Mouse (Mus musculus) left cerebral cortex, postnatal 10 days (tissue): ENCODE measurements around the gene Azgp1. TPM values are rescaled to one million over a fixed set of nuclear protein-coding genes. Genes with fewer than 3 reads are reported as not detected.
"Not testable (repeated sequence)": the region's sequence is repeated elsewhere in the genome, so short reads cannot be mapped to it uniquely, and the experiment has no call there.

Source experiments
- DNase-seq, 2 experiments: peaks; one replicate each; pipeline ENCODE4 v3.0.0; 2021 to 2022; ENCODE audit warnings: low spot score in 2 of 2, mixed read lengths in 1 of 2; ENCODE audit errors: extremely low spot score in 1 of 2
- intact Hi-C: fragments of 180-260 bp; cut with DNase I; formaldehyde crosslinking; loops from one replicate; pipeline ENCODE4 v1.15.1; 2025
- total RNA-seq, 2 experiments: library from RNA; stranded (reverse); gene quantifications; 2 replicates each; pipeline ENCODE4 v1.2.3; 2021

Azgp1 gene
- not detected for total RNA-seq

DNA sequence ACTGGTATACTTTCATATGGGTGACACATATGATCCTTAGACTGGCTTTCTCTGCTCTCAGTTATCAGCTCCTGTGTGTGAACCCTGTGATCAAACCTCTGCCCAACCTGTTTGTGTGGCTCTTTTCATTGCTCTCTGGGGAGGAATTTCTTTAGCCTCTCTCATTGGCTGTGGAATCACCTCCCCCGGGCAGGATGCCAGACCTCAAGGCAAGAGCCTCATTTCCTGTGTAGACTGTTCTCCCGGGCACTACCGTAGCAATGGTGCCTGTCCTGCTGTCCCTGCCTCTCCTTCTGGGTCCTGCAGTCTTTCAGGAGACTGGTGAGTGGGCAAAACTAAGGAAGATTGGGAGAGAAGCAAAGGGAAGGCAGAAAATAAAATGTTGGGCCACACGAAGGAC is at the start of gene Azgp1:
Azgp1 (plus strand) TSS at position 221 of the 400 bp plus-strand sequence.
- intact Hi-C loops, result no loop called here
- no peak for DNase-seq

DNA sequence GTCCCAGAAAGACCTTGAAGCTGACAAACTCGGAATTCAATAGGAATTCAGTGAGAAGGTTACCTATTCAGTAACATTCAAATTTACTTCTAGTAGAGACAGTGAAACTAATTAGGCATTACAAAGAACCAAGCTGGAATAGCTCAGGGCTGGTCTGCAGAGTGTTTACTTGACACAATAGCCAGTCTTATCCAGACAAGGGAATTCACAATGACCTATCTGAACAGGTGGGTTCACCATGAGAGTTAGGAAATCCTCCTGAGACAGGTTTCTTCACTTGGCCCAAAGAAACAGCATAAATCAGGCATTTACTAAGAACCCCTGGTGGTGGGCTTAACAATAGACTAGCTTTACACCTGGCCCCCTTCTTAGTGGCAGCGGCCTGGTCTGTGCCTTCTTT is 47.4 kb upstream of the Azgp1 start:
- intact Hi-C loops, DNase-seq: not testable (repeated sequence)

- no peak for DNase-seq
- intact Hi-C loops, result no loop called here
These were observed 44.8 kb upstream of the Azgp1 start for GRCm38 (mm10) chr5:137936486-137936885.

DNA sequence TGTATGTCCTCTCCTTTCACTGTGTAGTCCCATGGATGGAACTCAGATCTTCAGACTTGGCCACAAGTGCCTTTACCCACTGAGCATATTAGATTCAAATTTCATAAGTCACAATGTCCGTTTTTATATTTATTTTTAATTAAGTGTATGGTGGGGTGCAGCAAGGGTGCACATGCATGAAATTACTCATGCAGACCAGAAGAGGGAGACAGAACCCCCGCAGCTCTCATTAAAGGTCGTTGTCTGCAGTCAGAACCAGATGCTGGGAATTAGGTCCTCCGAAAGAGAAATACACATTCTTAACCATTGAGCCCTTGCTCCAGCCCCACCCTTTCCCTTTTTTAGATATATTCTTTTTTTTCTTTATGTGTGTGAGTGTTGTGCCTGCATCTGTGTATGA is 44.1 kb upstream of the Azgp1 start:
- intact Hi-C loops, result no loop called here
- DNase-seq, result no peak

- DNase-seq, result no peak
- intact Hi-C loops, result no loop called here
These were observed 40.4 kb upstream of the Azgp1 start for GRCm38 (mm10) chr5:137940948-137941347.

DNA sequence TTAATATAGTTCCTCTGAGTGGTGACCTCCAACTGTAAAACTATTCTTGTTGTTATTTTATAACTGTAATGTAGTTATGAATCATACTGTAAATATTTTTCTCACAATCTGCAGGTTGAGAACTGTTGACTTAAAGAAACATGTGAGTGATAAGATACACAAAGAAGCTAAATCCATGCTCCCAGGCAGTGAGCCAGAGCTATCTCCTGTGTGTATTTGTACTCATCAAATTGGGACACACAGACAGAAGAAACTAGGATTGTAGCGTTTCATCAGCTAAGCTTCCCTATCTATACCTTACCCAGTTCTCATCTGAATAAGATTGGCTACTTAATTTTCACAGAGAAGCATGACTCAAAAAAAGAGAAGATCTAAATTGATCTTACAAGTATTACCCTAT is 38.2 kb upstream of the Azgp1 start:
- intact Hi-C loops, result no loop called here
- DNase-seq, result no peak

DNA sequence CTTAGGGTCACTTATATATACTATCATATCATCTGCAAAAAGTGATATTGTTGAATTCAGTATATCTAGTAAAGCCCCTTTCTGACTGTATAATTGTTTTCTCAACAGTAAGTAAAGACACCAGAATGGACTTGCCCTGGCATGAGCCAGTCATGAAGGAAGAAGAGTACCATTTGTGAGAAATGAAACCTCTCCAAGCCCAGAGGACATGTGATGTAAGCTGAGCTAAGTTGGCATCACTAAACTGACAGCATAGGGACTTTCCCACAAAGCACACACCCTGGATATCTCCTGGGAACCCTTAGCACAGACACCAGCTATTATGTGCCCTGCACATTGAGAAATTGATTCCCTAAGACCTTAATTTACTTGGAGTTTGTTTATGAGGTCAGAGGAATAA is 34.0 kb upstream of the Azgp1 start:
- no peak for DNase-seq

DNA sequence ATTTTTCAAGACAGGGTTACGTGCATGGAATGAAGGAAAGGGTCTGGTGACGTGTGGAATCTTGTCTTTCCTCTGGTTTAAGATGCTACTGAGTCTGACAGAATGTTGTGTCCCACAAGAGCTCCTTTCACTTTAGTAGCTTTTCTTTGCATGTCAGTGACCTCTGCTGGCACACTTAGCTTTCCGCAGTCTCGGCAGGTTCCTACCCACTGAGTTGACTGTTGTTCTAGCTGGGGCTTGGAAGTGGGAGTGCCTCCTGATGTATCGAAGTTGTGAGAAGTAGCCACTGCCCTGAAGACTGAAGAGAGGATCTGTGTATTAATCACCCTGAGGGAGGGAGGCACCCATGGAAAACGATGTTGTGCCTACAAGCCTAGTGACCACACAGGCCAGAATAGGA is 30.1 kb upstream of the Azgp1 start:
- intact Hi-C loops, result loop anchor here (5.0 kb wide), 2 partner anchors 64 to 159 kb away; no protein-coding TSS in a partner anchor
- peak; percentile 8 to 30 for DNase-seq

More for the DNA sequence above, 34.0 kb upstream of the Azgp1 start:
- intact Hi-C loops, result no loop called here

DNA sequence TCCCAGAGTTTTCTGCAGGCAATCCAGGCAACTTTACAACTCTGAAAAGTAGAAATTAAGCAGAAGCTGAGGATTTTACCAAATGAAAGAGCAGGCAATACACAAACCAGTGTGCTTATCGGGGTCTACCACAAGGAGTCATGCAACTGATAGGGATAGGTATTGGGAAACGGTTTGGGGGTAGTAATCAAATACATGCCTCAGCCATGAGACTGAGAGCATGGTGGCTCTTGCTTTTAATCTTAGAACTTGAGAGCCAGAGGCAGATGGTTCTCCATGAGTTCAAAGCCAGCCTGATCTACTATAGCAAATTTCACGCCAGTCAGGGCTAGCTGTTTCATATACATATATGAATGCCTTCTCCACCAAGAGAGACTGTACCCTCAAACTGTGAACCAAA is 24.9 kb upstream of the Azgp1 start:
- intact Hi-C loops, result no loop called here
- no peak for DNase-seq

- intact Hi-C loops, result no loop called here
- DNase-seq, result no peak
These were observed 18.4 kb upstream of the Azgp1 start, which contains the start of gene Gjc3 for GRCm38 (mm10) chr5:137962945-137963344. Gene Gjc3 (minus strand): TSS chr5:137963098.

GRCm38 (mm10) chr5:137966492-137966891 is 14.8 kb upstream of the Azgp1 start:
- peak; percentile 36 to 38 for DNase-seq
- intact Hi-C loops, result no loop called here

DNA sequence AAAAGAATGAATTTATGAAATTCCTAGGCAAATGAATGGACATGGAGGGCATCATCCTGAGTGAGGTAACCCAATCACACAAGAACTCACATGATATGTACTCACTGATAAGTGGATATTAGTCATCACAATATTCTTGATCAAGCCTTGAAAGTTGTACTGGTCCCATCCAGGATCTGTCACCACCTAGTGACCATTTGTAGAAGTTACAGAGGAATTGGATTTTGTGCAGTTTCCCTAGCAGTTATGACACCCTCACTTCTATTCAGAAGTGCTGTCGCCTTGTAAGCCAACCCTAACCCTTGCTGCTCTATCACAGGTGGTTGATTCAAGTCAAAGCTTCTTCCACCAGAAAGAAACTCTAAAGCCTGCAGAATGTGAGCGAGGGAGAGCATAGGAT is 8.2 kb upstream of the Azgp1 start:
- no peak for DNase-seq
- intact Hi-C loops, result no loop called here

- DNase-seq, result no peak
- intact Hi-C loops, result no loop called here
These were observed 7.6 kb upstream of the Azgp1 start for GRCm38 (mm10) chr5:137973738-137974137.

DNA sequence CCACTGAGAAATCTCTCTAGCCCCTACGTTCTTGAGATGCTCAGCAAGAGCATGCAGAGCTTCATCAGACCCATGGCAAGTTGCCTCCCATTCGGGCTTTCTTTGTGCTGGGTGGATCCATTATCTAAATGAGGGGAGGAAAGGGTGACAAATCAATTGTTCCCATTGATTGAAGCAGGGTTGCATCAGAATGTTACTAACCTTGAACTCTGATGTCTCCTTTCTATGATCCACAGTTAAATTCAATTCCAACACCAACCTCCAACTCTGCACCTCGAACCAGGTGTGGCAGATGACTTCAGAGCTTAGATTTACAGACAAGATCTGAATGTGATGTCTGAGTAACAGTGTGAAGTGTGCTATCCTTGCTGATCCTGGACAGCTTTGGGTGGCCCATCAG is 6.6 kb upstream of the Azgp1 start:
- DNase-seq, result no peak
- intact Hi-C loops, result loop anchor here (5.0 kb wide), 1 partner anchor 87 kb away; no protein-coding TSS in a partner anchor

GRCm38 (mm10) chr5:137975434-137975833 is 5.9 kb upstream of the Azgp1 start:
- DNase-seq, result no peak
- intact Hi-C loops, result loop anchor here (5.0 kb wide), 1 partner anchor 88 kb away; no protein-coding TSS in a partner anchor

DNA sequence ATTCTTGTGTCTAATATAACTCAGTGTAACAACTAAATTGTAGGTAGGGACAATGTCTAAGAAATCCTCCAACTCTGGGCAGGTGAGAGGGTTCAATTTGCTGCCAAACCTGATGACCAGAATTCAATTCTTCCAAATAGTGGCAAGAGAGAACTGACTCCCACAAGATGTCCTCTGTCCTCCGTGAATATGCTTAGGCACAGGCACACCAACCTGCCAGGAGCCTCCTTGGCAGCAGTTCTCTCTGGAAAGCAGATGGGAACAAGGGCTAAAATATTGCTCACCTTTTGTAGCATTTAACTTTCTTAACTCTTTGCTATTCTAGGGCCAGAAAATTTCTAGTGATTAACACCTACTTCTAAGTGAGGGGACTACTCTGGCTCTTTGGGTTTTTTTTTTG is 4.0 kb upstream of the Azgp1 start:
- intact Hi-C loops, result loop anchor here (5.0 kb wide), 1 partner anchor 90 kb away; no protein-coding TSS in a partner anchor
- no peak for DNase-seq

- intact Hi-C loops, result loop anchor here (5.0 kb wide), 1 partner anchor 92 kb away; no protein-coding TSS in a partner anchor
- DNase-seq, result no peak
These were observed 2.2 kb upstream of the Azgp1 start for GRCm38 (mm10) chr5:137979081-137979480.

GRCm38 (mm10) chr5:137986351-137986750 is 5.0 kb downstream of the Azgp1 start:
- no peak for DNase-seq
- intact Hi-C loops, result no loop called here

DNA sequence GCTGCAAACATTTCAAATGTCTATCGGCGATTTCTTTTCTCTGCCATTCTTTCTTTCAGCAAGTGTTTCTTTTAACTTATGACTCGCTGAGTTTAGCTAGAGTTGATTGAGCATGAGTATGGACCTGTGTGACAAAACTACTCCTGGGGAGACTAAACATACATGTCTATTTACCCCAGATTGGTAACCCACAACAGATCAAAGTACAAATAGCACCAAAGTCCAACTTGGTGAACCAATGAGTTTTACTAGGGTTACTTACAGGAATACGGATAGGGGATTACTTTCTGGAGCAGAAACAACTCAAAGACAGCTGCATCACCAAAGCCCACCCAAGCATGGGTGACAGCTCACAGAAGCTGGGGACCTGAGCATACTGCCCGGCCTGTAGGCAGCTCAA is 28.1 kb downstream of the Azgp1 start:
- intact Hi-C loops, result no loop called here
- no peak for DNase-seq

- intact Hi-C loops, result no loop called here
- no peak for DNase-seq
These were observed 31.1 kb downstream of the Azgp1 start for GRCm38 (mm10) chr5:138012382-138012781.

- intact Hi-C loops, result no loop called here
- DNase-seq, result no peak
These were observed 35.2 kb downstream of the Azgp1 start for GRCm38 (mm10) chr5:138016530-138016929.
